Mouse (Mus musculus) lung, adult 2 months (tissue): ENCODE measurements around the gene Fbxl17. TPM values are rescaled to one million over a fixed set of nuclear protein-coding genes. Genes with fewer than 3 reads are reported as not detected.
A peak's percentile ranks its signal among the peaks of the same experiment; 100 is the strongest.

Experiments used
- DNase-seq: peaks from one replicate; pipeline ENCODE4 v3.0.0; 2022
- H3K4me1 ChIP-seq: fragments of 200-500 bp; 2 replicates; pipeline ENCODE4 v1.6.1; 2011; ENCODE audit warnings: low read length; ENCODE audit not compliant: control insufficient read depth, insufficient read depth
- H3K4me3 ChIP-seq: fragments of 200-500 bp; replicated peaks from 2 replicates; pipeline ENCODE3; 2011; ENCODE audit warnings: low read depth, mild to moderate bottlenecking, control low read depth, low read length; ENCODE audit errors: extremely low read depth
- CTCF ChIP-seq: fragments of 200-500 bp; IDR thresholded peaks from 2 replicates; pipeline ENCODE4 v1.5.1; 2011; ENCODE audit warnings: mild to moderate bottlenecking, low read length, control low read depth; ENCODE audit not compliant: insufficient read depth
- POLR2A ChIP-seq: fragments of 200-500 bp; IDR thresholded peaks from 2 replicates; pipeline ENCODE4 v1.6.1; 2011; ENCODE audit warnings: low read depth, mild to moderate bottlenecking, control low read depth, low read length, borderline replicate concordance; ENCODE audit errors: extremely low read depth
- WGBS: fragments of 180-500 bp; shearing (Covaris S2); methylation state at CpG from one replicate; pipeline ENCODE4 v1.1.7; 2018; 5-methylcytosine and 5-hydroxymethylcytosine counted together
- polyA plus RNA-seq: library from polyadenylated mRNA; depleted of rRNA; stranded (reverse); fragments of >200 nt; gene quantifications from 2 replicates; pipeline ENCODE4 v1.2.3, GENCODE M21; 2012; rRNA removed

Gene Fbxl17
- 7.5 and 7.9 TPM in 2 replicates for polyA plus RNA-seq

DNA sequence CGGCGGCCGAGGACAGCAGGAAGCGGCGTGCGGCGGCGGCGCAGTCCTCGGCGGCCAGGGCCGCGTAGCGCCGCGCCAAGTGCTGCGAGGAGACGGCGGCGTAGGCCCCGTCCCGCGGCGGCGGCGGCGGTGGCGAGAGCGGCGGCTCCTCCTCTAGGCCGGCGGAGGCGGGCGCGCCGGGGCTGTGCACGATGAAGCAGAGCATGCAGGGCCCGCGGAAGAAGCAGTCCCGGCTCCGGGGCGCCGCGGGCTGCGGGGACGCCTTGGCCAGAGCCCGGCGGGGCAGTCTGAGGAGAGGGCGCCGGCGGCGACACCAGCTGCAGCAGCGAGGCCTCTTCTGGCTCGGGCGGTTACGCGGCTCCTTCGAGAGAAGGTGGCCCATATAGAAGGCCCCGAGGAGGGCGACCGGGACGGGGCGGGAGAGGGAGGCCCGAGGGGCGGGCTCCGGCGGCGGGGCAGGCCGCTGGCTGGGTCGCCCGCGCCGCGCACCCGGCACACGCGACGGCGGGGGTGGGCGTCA is at the start of gene Fbxl17:
Gene Fbxl17, minus strand, starts transcription at position 382 of the 520 bp plus-strand sequence.
- TF ChIP-seq POLR2A, result no peak
- DNase-seq, result peak; percentile 75
- peak within 1 kb of the TSS; percentile 89 for H3K4me3 ChIP-seq
- peaks cover 5% of the 10 kb centered on the region for H3K4me1 ChIP-seq
- 3% methylated on average over 73 of the region's 80 CpGs for WGBS

DNA sequence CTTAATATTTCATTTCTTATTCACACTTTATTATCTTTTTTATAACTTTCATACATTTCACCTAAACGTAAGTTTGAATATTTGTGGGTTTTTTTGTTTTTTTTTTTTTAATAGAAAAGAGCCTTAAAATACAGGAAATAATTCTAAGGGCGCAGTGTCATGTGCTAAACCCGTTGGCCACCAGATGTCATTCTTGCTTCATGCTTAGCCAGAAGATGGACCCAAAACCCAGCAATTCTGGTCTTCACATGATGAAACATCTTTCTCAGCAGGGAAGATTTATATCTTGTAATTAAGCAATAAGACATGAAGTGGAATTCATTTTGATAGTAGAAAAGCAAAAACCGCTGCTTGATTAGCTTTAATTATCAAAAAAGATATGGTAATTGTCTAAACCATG is 47.6 kb upstream of the Fbxl17 start:
- TF ChIP-seq CTCF (no peak), POLR2A (no peak)
- Histone ChIP-seq H3K4me1 (no peaks in the 10 kb centered on the region), H3K4me3 (no peak overlapping the region)
- no peak for DNase-seq
- 70% methylated on average over 4 of the region's 4 CpGs for WGBS

DNA sequence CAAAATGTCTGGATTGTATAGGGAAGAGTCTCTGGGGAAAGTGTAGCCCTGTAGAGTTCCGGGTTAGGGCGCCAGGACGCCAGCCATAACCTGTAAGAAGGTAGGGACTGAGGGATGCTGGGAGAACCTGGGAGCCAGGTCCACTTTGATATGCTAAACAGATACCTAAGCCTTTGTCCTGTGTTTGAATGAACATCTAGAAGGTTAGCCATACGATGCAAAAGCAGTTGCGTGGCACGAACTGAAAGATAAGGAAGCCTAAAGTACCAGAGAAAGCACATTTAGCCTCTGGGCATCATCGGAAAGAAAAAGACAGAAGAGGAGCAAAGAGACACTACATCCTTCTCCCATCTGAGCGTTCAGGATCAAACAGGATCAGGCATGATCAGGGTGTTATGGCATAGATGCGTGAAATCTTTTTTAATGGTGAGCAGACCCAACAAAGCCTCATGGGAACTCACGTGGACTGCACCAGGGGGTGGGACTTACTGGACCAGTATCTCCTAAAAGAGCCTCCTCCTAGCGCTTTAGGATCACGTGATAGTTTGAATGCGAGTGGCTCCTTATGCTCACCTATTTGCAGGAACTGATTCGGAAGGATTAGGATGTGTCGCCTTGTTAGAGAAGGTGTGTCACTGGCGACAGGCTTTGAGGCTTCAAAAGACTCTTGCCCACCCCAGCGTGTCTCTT is 34.9 kb upstream of the Fbxl17 start:
- no peak overlapping the region for H3K4me3 ChIP-seq
- no peak for DNase-seq
- no peaks in the 10 kb centered on the region for H3K4me1 ChIP-seq
- 91% methylated on average over 17 of the region's 17 CpGs for WGBS
- TF ChIP-seq CTCF (no peak), POLR2A (no peak)

GRCm38 (mm10) chr17:63533074-63533836 is 33.4 kb upstream of the Fbxl17 start:
- no peak for DNase-seq
- WGBS, result 25% methylated on average over 6 of the region's 6 CpGs
- TF ChIP-seq POLR2A, result no peak
- Histone ChIP-seq H3K4me1 (no peaks in the 10 kb centered on the region), H3K4me3 (no peak overlapping the region)

- Histone ChIP-seq H3K4me1 (no peaks in the 10 kb centered on the region), H3K4me3 (no peak overlapping the region)
- TF ChIP-seq CTCF (no peak), POLR2A (no peak)
- WGBS, result 83% methylated on average over 6 of the region's 6 CpGs
- DNase-seq, result no peak
Measured at GRCm38 (mm10) chr17:63529476-63529875, 29.7 kb upstream of the Fbxl17 start.

GRCm38 (mm10) chr17:63520691-63521090 is 20.9 kb upstream of the Fbxl17 start:
- 71% methylated on average over 2 of the region's 2 CpGs for WGBS
- DNase-seq, result no peak
- TF ChIP-seq POLR2A (no peak), CTCF (no peak)

GRCm38 (mm10) chr17:63510451-63510850 is 10.6 kb upstream of the Fbxl17 start:
- WGBS, result 75% methylated on average over 2 of the region's 2 CpGs
- DNase-seq, result no peak
- TF ChIP-seq POLR2A, result no peak
- no peak for TF ChIP-seq CTCF
- Histone ChIP-seq H3K4me1 (no peaks in the 10 kb centered on the region), H3K4me3 (no peak overlapping the region)

More at GRCm38 (mm10) chr17:63520691-63521090, 20.9 kb upstream of the Fbxl17 start:
- Histone ChIP-seq H3K4me1 (no peaks in the 10 kb centered on the region), H3K4me3 (no peak overlapping the region)

DNA sequence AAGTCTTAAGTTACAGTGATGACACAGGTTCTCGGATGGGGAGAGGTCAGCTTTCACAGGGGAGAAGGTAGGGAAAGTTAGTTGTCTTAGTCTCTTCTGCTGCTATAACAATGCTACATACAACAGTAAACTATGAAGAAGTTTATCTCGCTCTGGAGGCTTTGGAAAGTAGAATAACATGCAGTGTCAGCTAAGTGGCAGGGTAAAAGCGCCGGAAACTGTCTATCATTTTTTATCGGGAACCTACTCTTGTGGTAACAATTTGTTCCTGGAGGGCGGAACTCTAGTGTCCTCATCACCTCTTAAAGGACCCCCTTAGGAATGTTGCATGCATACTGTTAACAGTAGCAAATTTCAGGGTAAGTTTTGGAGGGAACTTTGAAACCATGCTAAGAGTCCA is 1.3 kb upstream of the Fbxl17 start:
- DNase-seq, result no peak
- TF ChIP-seq POLR2A (no peak), CTCF (no peak)
- 77% methylated on average over 6 of the region's 6 CpGs for WGBS
- Histone ChIP-seq H3K4me3 (no peak overlapping the region), H3K4me1 (peaks cover 5% of the 10 kb centered on the region)

DNA sequence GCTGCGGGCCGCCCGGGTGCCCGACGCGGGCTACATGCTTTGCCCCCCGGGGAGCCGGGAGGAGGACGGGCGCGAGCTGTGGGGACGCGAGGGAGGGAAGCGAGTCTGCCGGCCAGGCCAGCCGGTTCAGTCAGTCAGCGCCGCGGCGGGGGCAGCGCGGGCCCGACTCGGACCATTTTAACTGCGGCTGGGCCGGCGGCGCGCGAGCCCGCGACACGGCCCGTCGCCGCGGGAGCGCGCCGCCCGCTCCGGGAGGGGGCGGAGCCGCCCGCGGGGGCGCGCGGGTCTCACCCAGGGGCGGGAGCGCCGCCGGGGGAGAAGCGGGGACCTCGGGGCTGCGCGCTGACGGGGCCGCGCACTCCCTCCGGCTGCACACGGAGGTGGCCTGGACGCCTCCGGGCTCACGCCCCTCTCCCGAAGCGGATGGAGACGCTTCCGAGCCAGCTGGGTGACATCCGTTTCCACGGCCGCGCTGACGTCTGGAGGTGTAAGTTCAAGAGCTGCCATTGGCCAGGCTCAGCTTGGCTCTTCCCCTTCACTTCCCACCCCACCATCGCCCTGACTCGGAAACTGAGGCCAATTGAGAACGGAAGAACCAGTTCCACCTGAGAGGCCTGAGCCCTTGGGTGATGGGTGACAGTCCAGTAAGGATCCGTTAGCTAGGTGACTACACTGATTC is 478 bp upstream of the Fbxl17 start:
- DNase-seq, result peak; percentile 79
- TF ChIP-seq CTCF (no peak), POLR2A (peak; percentile 63; the same call in 1 of the 2 replicates)
- Histone ChIP-seq H3K4me1 (peaks cover 5% of the 10 kb centered on the region), H3K4me3 (peak overlapping the region; percentile 89)
- WGBS, result 2% methylated on average over 74 of the region's 78 CpGs
